Mouse (Mus musculus): Measurements from ENCODE around the gene Trim63.
A peak's percentile ranks its signal among the peaks of the same experiment; 100 is the strongest.

Trim63 gene

GRCm38 (mm10) chr4:134365280-134365679 is 50.4 kb downstream of the Trim63 start:
- no peak for DNase-seq (ENCODE audit: low spot score in 2 of 2)

- peak; percentile 79 to 80 for DNase-seq (ENCODE audit: low spot score in 2 of 2)
These were observed 55.8 kb downstream of the Trim63 start for GRCm38 (mm10) chr4:134370649-134371221.

GRCm38 (mm10) chr4:134371316-134371855 is 56.5 kb downstream of the Trim63 start:
- no peak for DNase-seq (ENCODE audit: low spot score in 2 of 2)

- peak; percentile 86 to 89 for DNase-seq (ENCODE audit: low spot score in 2 of 2)
These were observed 57.4 kb downstream of the Trim63 start for GRCm38 (mm10) chr4:134372294-134372747.

GRCm38 (mm10) chr4:134373295-134373694 is 58.4 kb downstream of the Trim63 start:
- no peak for DNase-seq (ENCODE audit: low spot score in 2 of 2)

- no peak for DNase-seq (ENCODE audit: low spot score in 2 of 2)
These were observed 59.4 kb downstream of the Trim63 start for GRCm38 (mm10) chr4:134374306-134374705.

- DNase-seq (ENCODE audit: low spot score in 2 of 2) = no peak
These were observed 63.2 kb downstream of the Trim63 start for GRCm38 (mm10) chr4:134378089-134378615.
